Mouse (Mus musculus) fat pad, adult 2 months (tissue): ENCODE measurements around the gene Bean1.

Experiments used
- DNase-seq: peaks from one replicate; pipeline ENCODE4 v3.0.0-alpha.2; 2011; ENCODE audit warnings: low read depth, low spot score; ENCODE audit errors: extremely low read depth

Gene Bean1

GRCm38 (mm10) chr8:104170118-104171049 is at the start of gene Bean1:
Bean1 (plus strand) TSS chr8:104170442.
- DNase-seq, result no peak

- DNase-seq, result no peak
Measured at GRCm38 (mm10) chr8:104121640-104122416, 48.4 kb upstream of the Bean1 start.

DNA sequence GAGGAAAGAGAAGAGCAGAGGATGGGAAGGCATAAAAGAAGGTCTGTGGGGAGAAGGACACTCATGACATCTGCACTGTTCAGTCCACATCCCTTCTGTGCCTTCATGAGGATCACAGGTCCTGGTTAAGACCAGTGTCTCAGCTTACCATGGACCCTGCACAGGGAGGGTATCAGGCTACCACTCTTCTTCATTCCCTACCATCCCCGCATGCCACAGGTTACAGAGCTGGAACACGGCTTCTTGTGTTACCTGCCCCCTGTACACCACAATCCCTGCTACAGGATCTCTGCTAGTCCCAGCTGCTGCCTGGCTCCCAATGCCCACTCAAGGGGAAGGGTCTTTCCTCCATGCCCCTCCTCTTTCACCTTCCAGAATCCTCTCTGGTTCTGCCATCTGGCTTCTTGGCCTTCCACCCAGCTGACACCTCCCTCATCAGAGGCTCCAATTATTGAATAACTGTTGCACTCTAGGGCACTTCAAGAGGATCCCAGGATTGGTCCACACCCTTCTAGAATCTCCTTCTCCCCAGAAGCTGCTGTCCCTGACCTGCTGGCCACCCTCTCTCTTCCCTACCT is 47.1 kb upstream of the Bean1 start:
- no peak for DNase-seq

DNA sequence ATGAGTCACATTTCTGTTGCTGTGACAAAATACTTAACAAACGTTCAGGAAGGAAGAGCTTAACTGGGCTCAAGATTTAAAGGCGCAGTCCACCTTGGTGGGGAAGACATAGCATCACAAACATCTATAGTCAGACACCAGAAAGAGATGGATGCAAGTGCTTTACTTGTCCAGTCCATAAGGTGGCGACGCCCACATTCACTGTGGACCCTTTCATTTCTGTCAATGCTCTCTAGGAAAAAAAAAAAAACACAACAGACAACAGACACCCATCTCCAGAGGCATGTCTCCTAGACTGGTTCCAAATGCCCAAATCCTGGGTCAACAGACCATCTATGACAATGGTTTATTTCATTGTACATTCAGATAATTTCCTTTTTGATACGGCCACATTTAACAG is 45.7 kb upstream of the Bean1 start:
- DNase-seq, result no peak

GRCm38 (mm10) chr8:104127160-104127883 is 42.9 kb upstream of the Bean1 start:
- no peak for DNase-seq

DNA sequence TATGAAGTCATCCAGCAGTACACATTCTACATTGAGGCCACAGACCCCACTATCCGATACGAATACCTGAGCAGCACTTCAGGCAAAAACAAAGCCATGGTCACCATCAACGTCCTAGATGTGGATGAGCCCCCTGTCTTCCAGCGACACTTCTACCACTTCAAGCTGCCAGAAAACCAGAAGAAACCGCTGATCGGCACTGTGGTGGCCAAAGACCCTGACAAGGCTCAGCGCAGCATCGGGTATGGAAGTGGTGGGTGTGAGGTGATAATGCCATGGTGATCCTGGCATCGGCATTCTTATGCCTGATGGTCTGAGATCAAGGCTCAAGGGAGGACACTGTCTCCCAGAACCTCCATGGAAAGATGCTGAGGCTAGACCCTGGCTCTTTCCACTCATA is 39.3 kb upstream of the Bean1 start:
- no peak for DNase-seq

DNA sequence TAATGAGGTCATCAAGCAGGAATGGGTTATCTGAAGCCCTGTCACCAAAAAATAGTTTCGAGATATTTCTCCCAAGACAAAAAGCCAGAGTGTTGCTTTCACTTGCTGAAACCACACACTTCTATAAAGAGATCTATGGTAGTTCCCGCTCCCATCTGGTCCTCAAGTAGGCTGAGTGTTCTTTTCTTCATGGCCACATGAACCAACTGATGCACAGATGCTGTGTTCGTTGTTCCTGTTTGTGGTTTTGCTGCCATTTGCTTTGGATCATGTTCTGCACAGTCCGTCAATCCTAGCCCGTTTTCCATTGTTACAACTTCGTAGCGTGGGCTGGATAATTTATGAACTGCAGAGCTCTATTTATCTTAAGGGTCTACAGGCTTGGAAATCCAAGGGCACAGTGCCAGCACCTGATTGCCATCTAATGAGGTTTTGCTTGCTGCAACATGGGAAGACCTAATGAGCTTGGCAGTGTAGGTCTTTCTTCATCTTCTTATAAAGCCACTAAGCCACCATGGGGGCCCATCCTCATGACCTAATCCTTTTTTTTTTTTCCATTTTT is 38.7 kb upstream of the Bean1 start:
- no peak for DNase-seq

DNA sequence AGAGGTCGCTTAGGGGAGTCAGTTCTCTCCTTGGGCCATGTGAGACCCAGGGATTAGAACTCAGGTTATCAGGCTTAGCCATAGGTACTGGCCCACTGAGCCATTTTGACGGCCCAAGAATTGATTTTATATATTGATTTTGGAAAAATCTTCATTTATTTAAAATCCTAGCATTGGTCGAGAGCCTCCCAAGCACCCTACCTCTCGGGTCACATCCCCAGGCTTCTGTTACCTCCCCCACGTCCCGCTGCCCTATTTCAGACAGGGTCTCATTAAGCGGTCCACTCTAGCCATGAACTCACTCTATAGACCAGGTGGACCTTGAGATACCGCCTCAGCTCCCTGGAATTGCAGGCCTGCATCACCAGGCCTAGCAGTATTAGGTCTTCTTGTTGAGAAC is 35.7 kb upstream of the Bean1 start:
- DNase-seq, result no peak

DNA sequence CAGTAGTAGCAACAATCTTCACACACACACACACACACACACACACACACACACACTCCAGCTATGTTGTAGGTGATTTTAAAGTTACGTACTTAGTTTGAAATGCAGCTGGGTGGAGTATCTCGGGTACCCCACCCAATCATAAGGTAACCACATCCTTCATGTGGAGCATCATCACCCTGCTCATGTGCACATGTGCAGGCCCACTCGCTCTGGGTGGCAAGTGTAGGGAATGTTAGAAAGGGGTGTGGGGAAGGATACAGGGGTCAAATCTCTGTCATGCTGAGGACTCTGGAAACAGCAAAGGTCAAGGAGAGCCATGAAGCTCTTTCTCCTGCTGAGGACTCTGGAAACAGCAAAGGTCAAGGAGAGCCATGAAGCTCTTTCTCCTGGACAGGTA is 34.0 kb upstream of the Bean1 start:
- no peak for DNase-seq

- no peak for DNase-seq
Measured at GRCm38 (mm10) chr8:104137636-104138035, 32.6 kb upstream of the Bean1 start.

DNA sequence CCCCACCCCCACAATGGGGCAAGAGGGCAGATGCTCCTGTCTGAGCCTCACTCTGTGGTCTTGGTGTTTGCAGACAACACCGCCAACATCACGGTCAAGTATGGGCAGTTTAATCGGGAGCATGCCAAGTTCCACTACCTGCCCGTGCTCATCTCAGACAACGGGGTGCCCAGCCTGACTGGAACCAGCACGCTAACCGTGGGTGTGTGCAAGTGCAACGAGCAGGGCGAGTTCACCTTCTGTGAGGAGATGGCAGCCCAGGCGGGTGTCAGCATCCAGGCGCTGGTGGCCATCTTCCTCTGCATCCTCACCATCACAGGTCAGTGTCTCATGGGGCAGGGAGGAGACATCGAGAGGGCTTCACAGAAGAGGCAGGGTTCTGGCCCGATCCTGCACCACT is 29.6 kb upstream of the Bean1 start:
- DNase-seq, result no peak

DNA sequence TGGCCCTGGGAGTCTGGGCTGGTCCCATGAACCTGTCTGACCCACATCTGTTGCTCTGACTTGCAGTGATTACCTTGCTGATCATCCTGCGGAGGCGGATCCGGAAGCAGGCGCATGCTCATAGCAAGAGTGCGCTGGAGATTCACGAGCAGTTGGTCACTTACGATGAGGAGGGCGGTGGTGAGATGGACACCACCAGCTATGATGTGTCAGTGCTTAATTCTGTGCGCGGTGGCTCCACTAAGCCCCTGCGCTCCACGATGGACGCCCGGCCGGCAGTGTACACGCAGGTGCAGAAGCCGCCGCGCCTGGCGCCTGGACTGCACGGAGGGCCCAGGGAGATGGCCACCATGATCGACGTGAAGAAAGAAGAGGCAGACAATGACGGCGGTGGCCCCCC is 27.8 kb upstream of the Bean1 start:
- DNase-seq, result no peak

- no peak for DNase-seq
Measured at GRCm38 (mm10) chr8:104143379-104143778, 26.9 kb upstream of the Bean1 start.

DNA sequence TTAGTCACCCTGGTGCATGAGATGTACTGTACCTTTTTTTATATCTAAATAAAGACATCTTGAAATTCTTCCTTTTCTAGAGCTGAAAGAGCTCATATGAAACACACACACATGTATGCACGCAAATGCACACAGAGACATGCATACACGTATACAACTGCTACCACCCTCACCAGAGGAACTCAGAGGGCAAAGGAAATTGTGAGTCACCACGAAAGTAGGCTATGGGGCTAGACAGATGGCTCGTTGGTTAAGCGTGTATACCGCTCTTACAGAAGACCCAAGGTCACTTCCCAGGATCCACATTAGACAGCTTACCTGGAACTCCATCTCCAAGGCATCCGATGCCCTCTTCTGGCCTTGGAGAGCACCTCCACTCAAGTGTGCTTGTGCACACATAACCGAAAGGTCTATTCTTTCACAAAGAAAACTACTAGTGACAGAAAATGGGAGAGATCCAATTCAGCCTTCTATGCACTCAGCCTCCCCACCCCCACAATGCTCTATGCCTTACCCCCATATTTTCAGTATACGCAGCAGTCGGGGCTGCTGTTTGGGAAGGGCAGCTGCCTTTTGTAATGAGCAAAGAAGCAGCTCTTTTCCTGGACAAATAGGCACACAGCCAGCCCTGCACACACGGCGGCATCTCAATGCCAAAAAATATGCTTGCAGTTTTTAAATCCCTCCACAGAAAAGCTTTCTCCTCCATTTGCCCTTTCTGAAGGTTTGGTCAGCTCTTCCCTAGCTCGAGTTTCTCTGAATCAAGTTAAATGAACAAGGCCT is 25.6 kb upstream of the Bean1 start:
- DNase-seq, result no peak

- DNase-seq, result no peak
Measured at GRCm38 (mm10) chr8:104145981-104146689, 24.1 kb upstream of the Bean1 start.

DNA sequence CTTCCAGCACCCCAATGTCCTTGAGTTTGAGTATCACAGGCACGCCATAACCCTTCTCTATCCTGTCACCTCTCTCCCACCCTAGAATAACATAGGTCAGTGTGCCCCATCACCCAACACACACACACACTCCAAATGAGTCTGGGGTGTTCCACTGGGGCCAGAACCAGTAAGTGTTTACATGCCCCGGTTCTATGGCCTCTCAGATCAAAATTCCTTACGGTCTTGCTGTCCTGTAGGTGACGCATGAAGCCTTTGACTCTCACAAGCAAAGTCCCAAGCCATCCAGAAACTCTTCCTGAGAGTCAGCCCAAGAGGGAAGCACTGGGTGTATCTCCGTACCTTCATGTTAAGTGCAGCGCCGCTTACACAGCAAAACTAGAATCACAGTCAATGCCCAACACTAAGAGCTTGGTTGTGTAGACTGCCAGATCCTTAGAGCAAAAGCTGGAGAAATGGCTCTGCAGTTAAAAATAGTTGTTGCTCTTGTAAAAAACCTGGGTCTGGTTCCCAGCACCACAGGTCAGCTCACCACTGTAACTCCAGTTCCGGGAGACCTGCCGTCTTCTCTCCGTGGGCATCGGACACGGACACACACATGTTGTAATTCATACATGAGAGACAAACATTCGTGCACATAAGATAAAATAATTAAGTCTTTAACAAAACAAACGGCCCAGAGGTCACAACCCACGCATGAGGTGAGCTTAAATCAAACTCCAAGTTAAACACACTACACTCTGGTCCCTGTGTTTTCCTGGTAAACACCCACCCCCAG is 23.3 kb upstream of the Bean1 start:
- DNase-seq, result no peak

DNA sequence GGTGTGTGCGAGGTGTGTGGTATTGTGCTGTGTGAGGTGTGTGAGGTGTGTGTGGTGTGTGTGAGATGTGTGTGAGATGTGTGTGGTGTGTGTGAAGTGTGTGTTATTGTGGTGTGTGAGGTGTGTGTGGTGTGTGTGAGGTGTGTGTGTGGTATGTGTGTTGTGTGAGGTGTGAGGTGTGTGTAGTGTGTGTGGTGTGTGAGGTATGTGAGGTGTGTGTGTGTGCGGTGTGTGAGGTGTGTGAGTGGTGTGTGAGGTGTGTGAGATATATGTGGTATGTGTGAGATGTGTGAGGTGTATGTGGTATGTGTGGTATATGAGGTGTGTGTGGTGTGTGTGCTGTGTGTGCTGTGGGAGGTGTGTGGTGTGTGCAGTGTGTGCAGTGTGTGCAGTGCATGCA is 22.3 kb upstream of the Bean1 start:
- no peak for DNase-seq

DNA sequence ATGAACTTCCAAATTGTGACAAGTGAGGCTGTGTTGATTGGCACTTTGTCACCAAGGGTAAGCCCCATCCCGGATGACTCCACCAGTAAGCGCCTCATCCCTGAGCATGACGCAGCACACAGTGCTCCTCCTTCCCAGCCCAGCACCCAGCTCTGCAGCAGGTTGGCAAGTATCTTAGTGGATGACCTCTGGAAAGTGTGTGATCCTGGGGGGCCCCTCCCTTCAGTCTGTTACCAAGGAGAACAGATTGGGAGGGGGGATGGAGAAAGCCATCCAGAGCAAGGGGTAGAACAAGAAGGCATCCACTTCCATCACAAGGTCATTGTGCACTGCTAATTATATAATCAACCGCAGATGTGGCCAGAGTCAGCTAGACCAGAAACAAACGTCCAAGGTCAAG is 9.5 kb upstream of the Bean1 start:
- no peak for DNase-seq

DNA sequence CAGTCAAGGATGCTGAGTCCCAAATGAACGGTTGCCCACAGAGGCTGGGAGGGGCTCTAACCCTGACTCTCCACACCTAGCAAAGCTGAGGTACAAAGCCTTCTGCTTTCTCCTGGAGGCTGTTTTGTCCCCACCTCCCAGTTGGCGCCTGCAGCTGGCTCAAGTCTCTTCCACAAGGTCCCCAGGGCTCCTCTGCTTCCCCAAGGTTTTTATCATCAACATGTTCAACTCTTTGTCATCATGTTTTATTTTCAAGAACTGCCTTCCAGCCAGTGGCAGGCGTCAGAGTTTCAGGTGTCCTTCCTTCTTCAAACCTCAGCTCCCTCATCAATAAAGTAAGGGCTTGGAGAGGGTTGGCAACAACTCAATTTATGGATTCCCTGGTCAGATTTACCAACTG is 781 bp upstream of the Bean1 start:
- DNase-seq, result no peak
